Mouse (Mus musculus): ENCODE results near the gene Fdps.

Fdps gene

DNA sequence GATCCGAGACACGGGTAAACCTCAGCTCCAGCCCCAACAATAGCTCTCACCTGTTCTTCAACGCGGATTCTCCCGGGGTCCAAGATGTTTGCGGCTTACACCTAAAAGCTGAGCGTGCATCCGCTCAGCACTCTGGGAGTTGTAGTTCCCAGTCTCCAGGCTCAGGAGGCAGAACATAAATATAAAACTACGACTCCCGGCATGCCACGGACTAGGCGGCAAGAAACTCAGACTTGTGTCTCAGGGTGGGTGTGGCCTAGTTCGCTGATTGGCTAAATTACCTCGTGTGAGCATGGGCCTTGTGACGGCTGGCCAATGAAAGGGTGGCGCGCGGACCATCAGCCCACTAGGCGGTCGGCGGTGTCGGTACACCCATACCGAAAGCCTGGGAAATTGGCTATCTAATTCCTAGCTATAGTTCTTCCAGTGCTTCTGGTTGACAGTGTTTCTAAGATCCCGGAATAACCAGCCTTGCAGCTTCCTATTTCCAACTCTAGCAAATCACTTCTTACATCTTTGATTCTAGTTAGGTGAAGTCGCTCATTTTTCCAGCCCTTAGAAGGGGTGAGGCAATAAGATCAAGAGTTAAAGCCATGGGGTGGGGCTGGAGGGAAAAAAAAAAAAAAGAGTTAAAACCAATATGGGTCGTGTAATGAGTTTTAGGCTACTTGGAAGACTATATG lies at the start of gene Fdps:
Gene Fdps (minus strand): TSS at position 148 of the 683 bp plus-strand sequence.
- DNase-seq (ENCODE audit: low read depth, low spot score) = peak; percentile 99

DNA sequence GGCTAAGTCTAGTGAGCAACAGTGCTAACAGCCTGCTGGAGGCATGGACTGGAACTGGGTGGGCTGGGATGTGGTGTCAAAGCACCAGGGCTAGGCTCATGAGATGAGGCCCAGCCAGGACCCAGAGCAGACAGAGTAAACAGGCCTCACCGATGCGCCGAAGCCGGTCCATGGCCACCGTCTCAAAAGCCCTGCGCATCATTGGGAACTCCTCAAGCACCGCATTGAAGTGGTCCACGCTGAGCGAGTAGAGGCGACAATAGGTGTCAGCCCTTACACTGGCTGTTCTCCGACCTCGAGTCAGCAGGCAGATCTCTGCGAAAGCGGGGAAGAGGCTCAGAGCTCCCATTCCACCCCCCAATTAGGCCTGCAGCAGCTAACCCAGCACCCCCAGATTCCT lies 46.8 kb upstream of the Fdps start:
- no peak for DNase-seq (ENCODE audit: low read depth, low spot score)

GRCm38 (mm10) chr3:89147979-89148311 lies 46.2 kb upstream of the Fdps start:
- DNase-seq (ENCODE audit: low read depth, low spot score) = no peak

DNA sequence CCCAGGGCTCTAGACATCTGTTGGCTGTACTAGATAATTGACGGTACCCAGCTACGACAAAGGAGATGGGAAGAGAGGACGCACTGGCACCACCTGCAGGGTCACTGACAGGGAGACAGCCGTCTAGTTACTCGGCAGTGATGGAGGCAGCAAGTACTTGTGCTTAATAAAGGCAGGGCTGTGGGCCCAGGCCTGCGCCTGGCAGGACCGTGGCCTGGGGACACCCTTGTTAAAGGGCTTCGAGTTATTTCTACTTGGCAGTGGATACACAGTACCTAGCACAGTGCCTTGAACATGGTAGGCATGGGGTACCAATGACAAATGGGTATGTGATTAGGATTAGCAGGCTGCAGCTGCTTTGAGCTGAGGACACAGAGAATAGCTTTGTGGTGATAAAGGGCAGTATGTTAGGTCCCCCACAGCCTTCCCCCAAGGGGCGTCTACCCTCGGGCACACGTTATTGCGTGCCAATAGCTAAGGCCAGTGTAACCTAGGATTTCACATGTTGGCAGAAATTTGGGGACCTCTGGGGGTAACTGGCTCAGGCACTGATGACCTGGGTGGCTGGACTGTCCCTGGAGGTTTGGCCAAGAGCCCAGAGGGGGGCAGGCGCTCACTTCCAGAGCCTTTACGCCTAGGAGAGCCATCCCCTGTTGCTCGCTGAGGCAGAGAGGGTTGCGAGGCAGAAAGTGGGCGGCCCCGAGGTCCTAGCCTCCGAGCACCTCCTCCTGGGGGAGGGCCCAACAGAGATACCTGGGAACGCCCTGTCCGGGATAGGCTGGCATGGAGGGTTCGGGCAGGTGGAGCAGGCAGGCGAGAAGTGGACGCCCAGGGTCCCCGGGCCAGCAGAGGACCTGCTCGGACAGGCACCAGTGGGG lies 45.6 kb upstream of the Fdps start:
- DNase-seq (ENCODE audit: low read depth, low spot score) = no peak

DNA sequence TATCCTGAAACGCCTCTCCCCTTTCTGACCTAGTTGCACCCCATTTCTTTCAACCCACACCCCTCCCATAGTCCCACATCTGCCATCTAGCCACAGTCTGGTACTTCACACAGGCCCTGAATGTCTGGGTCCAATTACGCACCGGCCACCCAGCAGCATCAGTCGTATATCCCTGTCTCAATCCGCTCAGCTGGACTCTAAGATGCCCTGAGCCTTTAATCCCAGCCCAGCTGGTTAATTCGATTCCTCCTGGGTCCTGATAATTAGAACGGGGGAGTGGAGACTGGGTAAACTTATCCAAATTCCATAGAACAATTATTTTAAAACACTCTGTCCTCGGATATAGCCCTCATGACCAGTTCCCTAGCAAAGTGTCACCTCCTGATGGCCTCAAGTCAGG lies 43.8 kb upstream of the Fdps start:
- DNase-seq (ENCODE audit: low read depth, low spot score) = no peak

DNA sequence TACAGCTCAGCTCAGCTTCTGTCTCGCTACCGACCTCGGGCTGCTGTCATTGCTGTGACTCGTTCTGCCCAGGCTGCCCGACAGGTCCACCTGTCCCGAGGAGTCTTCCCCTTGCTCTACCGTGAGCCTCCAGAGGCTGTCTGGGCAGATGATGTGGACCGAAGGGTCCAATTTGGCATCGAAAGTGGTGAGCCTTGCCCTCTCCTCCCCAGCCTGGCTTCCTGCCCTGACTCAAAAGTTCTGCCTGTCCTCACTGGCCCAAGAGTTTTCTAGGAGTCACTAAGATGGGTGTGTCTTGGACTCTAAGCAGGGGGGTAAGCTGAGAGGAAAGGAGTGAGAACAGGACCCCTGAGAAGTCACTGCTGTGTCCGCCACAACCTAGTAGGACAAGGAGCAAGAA lies 43.1 kb upstream of the Fdps start:
- no peak for DNase-seq (ENCODE audit: low read depth, low spot score)

DNA sequence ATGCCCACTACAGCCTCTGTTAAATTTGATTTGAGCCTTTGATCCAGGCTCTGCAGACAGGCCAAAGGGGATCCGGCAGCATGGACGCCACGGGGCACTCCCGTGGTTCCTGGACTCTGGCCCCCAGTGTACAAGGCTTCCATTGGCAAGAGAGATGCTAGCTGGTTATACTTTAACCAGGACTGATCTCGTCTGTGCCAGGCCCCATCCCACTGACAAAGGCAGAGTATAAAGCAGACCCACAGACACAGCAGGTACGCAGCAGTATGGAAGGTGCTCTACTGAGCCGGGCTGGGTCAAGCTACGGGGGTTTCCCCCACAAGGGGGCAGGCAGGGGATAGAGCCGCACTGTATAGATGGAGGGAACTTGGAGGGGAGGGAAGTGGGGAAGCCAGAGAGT lies 34.6 kb upstream of the Fdps start:
- DNase-seq (ENCODE audit: low read depth, low spot score) = no peak

- no peak for DNase-seq (ENCODE audit: low read depth, low spot score)
These were observed 34.2 kb upstream of the Fdps start, which contains the start of gene Pklr for GRCm38 (mm10) chr3:89135958-89136357. Pklr (plus strand) TSS chr3:89136142.

GRCm38 (mm10) chr3:89133752-89134151 lies 32.0 kb upstream of the Fdps start:
- no peak for DNase-seq (ENCODE audit: low read depth, low spot score)

DNA sequence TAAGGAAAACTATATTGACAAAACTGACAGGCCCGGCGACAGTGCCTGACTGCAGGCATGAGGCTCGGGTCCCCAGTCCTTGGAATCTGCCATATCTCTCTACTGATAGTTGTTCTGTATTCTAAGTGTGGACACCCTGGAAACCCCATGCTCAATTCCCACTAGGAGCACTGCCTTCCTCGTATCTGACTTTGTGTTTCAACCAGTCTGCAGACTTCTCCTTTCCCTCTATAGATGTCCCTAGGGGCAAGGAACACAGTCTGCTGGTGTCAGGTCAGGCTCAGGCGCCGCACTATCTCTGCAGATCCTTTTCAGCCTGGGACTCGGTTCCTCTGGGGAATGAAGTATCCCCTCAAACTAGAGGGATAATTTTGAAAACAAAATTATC lies 31.3 kb upstream of the Fdps start:
- DNase-seq (ENCODE audit: low read depth, low spot score) = no peak

- DNase-seq (ENCODE audit: low read depth, low spot score) = no peak
These were observed 30.7 kb upstream of the Fdps start for GRCm38 (mm10) chr3:89132285-89133062.

GRCm38 (mm10) chr3:89131816-89132215 lies 30.1 kb upstream of the Fdps start:
- DNase-seq (ENCODE audit: low read depth, low spot score) = no peak

DNA sequence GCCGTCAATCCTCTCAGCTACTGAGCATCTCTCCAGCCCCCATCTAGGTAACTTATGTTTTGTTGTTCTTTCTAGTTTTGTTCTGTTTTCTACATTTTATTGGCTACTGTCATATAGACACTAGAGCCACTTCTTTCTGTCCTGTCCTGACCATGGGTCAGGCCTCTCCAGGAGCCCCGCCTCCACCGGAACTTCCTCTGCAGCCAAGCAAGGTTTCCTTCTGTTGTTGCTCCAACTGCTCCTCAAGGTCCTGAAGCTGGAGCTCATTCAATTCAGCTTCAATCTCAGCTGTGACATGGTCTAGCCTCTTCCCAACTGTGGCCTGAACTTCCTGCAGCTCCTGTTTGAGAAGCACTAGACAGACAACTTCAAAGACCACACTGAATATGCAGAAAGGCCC lies 28.1 kb upstream of the Fdps start:
- DNase-seq (ENCODE audit: low read depth, low spot score) = no peak

GRCm38 (mm10) chr3:89125981-89126380 lies 24.2 kb upstream of the Fdps start:
- DNase-seq (ENCODE audit: low read depth, low spot score) = no peak

DNA sequence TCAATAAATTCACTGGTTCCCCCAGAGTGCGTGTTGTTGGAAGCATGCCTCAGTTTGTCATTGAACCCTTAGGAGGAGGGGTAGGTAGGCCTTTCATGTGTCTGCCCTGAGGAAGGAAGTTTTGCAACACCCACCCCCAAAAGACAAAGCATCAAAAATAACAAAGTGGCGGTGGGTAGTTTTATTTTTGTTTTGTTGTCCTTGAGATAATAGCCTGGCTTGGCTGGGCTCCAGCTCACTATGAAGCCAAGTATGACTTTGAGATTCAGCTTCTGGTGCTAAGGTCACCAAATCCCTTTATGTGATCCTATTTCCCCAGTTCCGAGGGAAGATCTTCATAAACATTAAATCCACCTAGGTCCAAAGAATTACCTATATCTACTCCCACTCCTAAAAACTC lies 22.5 kb upstream of the Fdps start:
- no peak for DNase-seq (ENCODE audit: low read depth, low spot score)

- no peak for DNase-seq (ENCODE audit: low read depth, low spot score)
These were observed 21.6 kb upstream of the Fdps start for GRCm38 (mm10) chr3:89123313-89123712.

DNA sequence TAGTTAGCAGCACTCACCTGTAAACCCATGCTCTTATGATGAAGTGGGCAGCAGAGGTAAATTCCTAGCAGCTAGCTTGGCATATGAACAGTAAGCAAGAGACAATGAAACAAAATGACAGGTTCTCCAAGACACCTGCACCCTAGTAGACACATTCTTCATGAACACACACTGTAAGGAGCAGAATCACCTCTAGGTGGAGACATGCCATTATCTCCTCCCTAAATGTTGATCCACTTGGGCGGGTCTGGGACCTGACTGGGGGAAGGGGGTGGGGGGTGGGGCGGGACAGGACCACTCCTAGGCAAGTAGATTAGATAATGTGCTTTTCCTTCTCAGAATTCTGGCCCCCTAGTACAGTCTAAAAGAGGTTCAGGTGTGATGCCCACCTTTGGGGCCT lies 13.8 kb upstream of the Fdps start:
- DNase-seq (ENCODE audit: low read depth, low spot score) = peak; percentile 60

DNA sequence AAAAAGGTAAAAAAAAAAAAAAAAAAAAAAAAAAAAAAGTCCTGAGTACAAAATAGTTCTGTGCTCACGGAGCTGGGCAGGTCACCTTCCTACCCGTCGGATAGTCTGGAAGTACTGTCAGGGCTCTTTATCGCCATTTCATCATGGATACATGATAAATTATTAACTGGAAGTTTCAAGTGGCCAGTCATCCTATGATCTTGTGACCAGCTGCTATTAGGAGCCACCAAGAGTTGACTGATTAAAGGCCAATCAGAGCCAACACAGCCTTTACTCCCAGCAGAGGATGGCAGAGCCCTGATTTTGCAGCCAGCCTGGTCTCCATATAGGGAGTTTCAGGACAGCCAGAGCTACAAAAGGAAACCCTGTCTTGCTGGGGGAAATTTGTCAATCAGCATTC lies 11.3 kb upstream of the Fdps start:
- DNase-seq (ENCODE audit: low read depth, low spot score) = no peak

GRCm38 (mm10) chr3:89108146-89108545 lies 6.4 kb upstream of the Fdps start:
- DNase-seq (ENCODE audit: low read depth, low spot score) = no peak

DNA sequence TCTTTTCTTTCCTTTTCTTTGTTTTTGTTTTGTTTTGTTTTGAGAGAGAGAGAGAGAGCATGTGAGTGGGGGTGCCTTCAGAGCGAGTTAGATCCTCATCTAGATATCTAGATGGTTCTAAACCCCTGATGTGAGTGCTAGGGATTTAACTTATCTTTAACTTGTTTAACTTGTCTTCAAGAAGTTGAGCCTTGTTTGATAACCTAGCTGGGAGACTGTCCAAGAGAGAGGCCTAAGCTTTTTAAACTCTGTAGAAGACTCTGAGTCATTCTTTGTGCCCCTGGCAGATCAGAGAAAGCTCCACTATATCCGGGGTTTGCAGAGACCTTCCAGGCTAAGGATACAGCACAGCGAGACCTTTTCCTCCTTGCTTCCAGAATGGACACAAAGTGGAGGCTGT lies 5.8 kb upstream of the Fdps start:
- no peak for DNase-seq (ENCODE audit: low read depth, low spot score)

DNA sequence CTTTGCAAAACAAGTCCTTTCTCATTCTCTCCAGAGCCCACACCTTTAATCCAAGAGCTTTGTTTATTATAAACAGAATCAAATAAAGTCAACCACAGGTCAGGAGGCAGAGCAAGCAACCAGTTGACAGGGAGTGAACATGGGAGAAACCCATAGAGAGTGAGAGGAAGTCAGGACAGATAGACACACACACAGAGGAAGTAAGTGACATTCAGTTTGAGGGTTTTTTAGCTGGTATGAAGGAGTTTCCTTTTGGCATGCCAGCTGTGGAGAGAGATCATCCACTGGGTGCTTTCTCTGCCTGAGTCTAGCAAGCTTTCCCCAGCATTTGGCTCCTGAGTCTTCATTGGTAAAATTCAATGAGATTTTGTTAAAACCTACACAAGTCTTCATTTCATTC lies 5.1 kb upstream of the Fdps start:
- DNase-seq (ENCODE audit: low read depth, low spot score) = no peak

- peak; percentile 67 for DNase-seq (ENCODE audit: low read depth, low spot score)
These were observed 1.5 kb upstream of the Fdps start for GRCm38 (mm10) chr3:89103291-89103595.
